Mouse (Mus musculus): ENCODE results near the gene Mef2c.

GRCm38 (mm10) chr13:83542666-83543065 is 38.8 kb downstream of the Mef2c start:
- TF ChIP-seq CTCF (IDR thresholded peaks at IDR 0.05; ENCODE audit: low read depth) (no peak), EP300 (IDR thresholded peaks at IDR 0.05; ENCODE audit: low read depth) (no peak)

All from heart, postnatal 0 days (tissue).